ENCODE assay signal across 7 mouse cellular contexts in genomic region chr17:23673424-23674073, GRCm38 (mm10). TPM values are rescaled to one million over a fixed set of nuclear protein-coding genes. Genes with fewer than 3 reads are reported as not detected.
DNase-seq lines count a peak whose midpoint lies in the region; ATAC-seq lines count a peak whose summit lies in the region.

Hcfc1r1 (plus strand) TSS chr17:23673596.
Thoc6 (minus strand) TSS chr17:23673882.

- WGBS in embryonic facial prominence, embryonic 11.5 days, result under 1% methylated on average over 45 of the region's 45 CpGs
- WGBS in limb, embryonic 10.5 days, result under 1% methylated on average over 45 of the region's 45 CpGs
- under 1% methylated on average over 45 of the region's 45 CpGs for WGBS in midbrain, embryonic 13.5 days

- peak within 1 kb of the TSS; percentile 74 for H3K4me2 ChIP-seq in embryonic facial prominence, embryonic 11.5 days (ENCODE audit: low read depth, low read length)
- peak within 1 kb of the TSS; percentile 73 for H3K4me2 ChIP-seq in midbrain, embryonic 13.5 days (replicated peaks)

- H3K4me3 ChIP-seq in embryonic facial prominence, embryonic 11.5 days (ENCODE audit: low read depth, low read length), result peak within 1 kb of the TSS; percentile 65
- H3K4me3 ChIP-seq in limb, embryonic 10.5 days, result peak within 1 kb of the TSS; percentile 68
- H3K4me3 ChIP-seq in midbrain, embryonic 13.5 days (replicated peaks), result peak within 1 kb of the TSS; percentile 63

- peak; percentile 93 for ATAC-seq in embryonic facial prominence, embryonic 11.5 days (replicated peaks; ENCODE audit: insufficient number of reproducible peaks, low FRiP score, low TSS enrichment, low read depth)
- peak; percentile 65 for ATAC-seq in granulocyte monocyte progenitor cell, adult 5-6 weeks (replicated peaks; ENCODE audit: poor library complexity, severe bottlenecking)
- peak; percentile 96 for ATAC-seq in midbrain, embryonic 13.5 days

- peaks cover 3% of the 10 kb centered on the region; the same call in 1 of the 2 replicates for H3K4me1 ChIP-seq in embryonic facial prominence, embryonic 11.5 days (ENCODE audit: control insufficient read depth, insufficient read depth, low read length)
- peaks cover 53% of the 10 kb centered on the region for H3K4me1 ChIP-seq in limb, embryonic 10.5 days
- H3K4me1 ChIP-seq in midbrain, embryonic 13.5 days (replicated peaks), result peaks cover 40% of the 10 kb centered on the region

- DNase-seq in adrenal gland, postnatal 14 days, result peak; percentile 94
- DNase-seq in embryonic facial prominence, embryonic 11.5 days (ENCODE audit: low spot score), result peak; percentile 95
- peak; percentile 97 for DNase-seq in kidney, adult 11 months
- DNase-seq in limb, embryonic 10.5 days (ENCODE audit: low spot score), result peak; percentile 92
- peak; percentile 82 for DNase-seq in spleen, adult 12 weeks (ENCODE audit: low spot score)

- H3K9me3 ChIP-seq in embryonic facial prominence, embryonic 11.5 days (replicated peaks; ENCODE audit: control insufficient read depth, low read length), result no peaks in the 10 kb centered on the region
- H3K9me3 ChIP-seq in limb, embryonic 10.5 days (replicated peaks), result no peaks in the 10 kb centered on the region
- no peaks in the 10 kb centered on the region for H3K9me3 ChIP-seq in midbrain, embryonic 13.5 days

- peak within 1 kb of the TSS; percentile 69 for H3K9ac ChIP-seq in embryonic facial prominence, embryonic 11.5 days (replicated peaks; ENCODE audit: low read length)
- H3K9ac ChIP-seq in midbrain, embryonic 13.5 days (replicated peaks), result peak within 1 kb of the TSS; percentile 72

- H3K36me3 ChIP-seq in embryonic facial prominence, embryonic 11.5 days (replicated peaks; ENCODE audit: control insufficient read depth, insufficient read depth, low read depth, low read length), result peaks cover 3% of the 10 kb centered on the region; the same call in 1 of the 2 replicates
- peaks cover 23% of the 10 kb centered on the region for H3K36me3 ChIP-seq in limb, embryonic 10.5 days
- H3K36me3 ChIP-seq in midbrain, embryonic 13.5 days, result peaks cover 15% of the 10 kb centered on the region

- H3K27me3 ChIP-seq in embryonic facial prominence, embryonic 11.5 days (ENCODE audit: control insufficient read depth, insufficient read depth, low read length), result 0 out of 2 replicates have a peak, but pooled peaks cover 2% of the 10 kb centered on the region
- H3K27me3 ChIP-seq in limb, embryonic 10.5 days (ENCODE audit: low read depth, poor library complexity, severe bottlenecking), result peaks cover 39% of the 10 kb centered on the region
- peaks cover 41% of the 10 kb centered on the region for H3K27me3 ChIP-seq in midbrain, embryonic 13.5 days

- peak within 1 kb of the TSS; percentile 67 for H3K27ac ChIP-seq in embryonic facial prominence, embryonic 11.5 days (replicated peaks; ENCODE audit: low read depth, low read length)
- peak within 1 kb of the TSS; percentile 93 for H3K27ac ChIP-seq in limb, embryonic 10.5 days
- peak within 1 kb of the TSS; percentile 77; the same call in 1 of the 2 replicates for H3K27ac ChIP-seq in midbrain, embryonic 13.5 days

RNA-seq across cellular contexts. Expression of gene Hcfc1r1, which starts in this region (rescaled TPM):
- total RNA-seq in adrenal gland, postnatal 14 days (2021), result 158 and 163 TPM in 2 replicates
- 47.9 and 50.5 TPM in 2 replicates for polyA plus RNA-seq in embryonic facial prominence, embryonic 11.5 days (2014; fragmentation: Nextera tagmentation; extraction: Ambion mirVana)
- total RNA-seq in granulocyte monocyte progenitor cell, adult 5-6 weeks (2014; fragmentation: Nextera tagmentation), result 48.9 and 51.5 TPM in 2 replicates
- total RNA-seq in granulocyte monocyte progenitor cell, adult 5-6 weeks (2017), result 13.5 and 16.6 TPM in 2 replicates
- polyA plus RNA-seq in limb, embryonic 10.5 days (2016; fragmentation: Nextera tagmentation; extraction: Ambion mirVana), result 29.0 and 30.5 TPM in 2 replicates
- polyA plus RNA-seq in midbrain, embryonic 13.5 days (2015; fragmentation: Nextera tagmentation; extraction: Ambion mirVana), result 84.9 and 90.9 TPM in 2 replicates

RNA-seq across cellular contexts. Expression of gene Thoc6, which starts in this region (rescaled TPM):
- total RNA-seq in adrenal gland, postnatal 14 days (2021), result 25.2 and 26.3 TPM in 2 replicates
- polyA plus RNA-seq in embryonic facial prominence, embryonic 11.5 days (2014; fragmentation: Nextera tagmentation; extraction: Ambion mirVana), result 49.3 and 55.6 TPM in 2 replicates
- total RNA-seq in granulocyte monocyte progenitor cell, adult 5-6 weeks (2014; fragmentation: Nextera tagmentation), result 49.8 and 50.2 TPM in 2 replicates
- total RNA-seq in granulocyte monocyte progenitor cell, adult 5-6 weeks (2017), result 37.1 and 39.3 TPM in 2 replicates
- polyA plus RNA-seq in limb, embryonic 10.5 days (2016; fragmentation: Nextera tagmentation; extraction: Ambion mirVana), result 70.4 and 71.1 TPM in 2 replicates
- polyA plus RNA-seq in midbrain, embryonic 13.5 days (2015; fragmentation: Nextera tagmentation; extraction: Ambion mirVana), result 44.8 and 46.5 TPM in 2 replicates

Comparison
In these comparisons a context has a peak if more than half of its experiments do, and no peak if none do; other contexts are left out.
1. Peak in every context shown above with its lines: DNase-seq, ATAC-seq, H3K4me3 ChIP-seq and H3K27ac ChIP-seq.